8 mouse cellular contexts compared by ENCODE assay signal in genomic region chr5:135632117-135632796, GRCm38 (mm10). TPM values are rescaled to one million over a fixed set of nuclear protein-coding genes. Genes with fewer than 3 reads are reported as not detected.
DNase-seq lines count a peak whose midpoint lies in the region; ATAC-seq lines count a peak whose summit lies in the region.

Gene Rhbdd2 (plus strand): TSS chr5:135632618.

- WGBS in hindbrain, embryonic 11.5 days, result 14% methylated on average over 28 of the region's 30 CpGs

- peak within 1 kb of the TSS; percentile 65 for H3K27ac ChIP-seq in hindbrain, embryonic 11.5 days (ENCODE audit: low read depth, low read length)

- H3K4me1 ChIP-seq in hindbrain, embryonic 11.5 days (replicated peaks; ENCODE audit: control insufficient read depth, insufficient read depth, low read length), result no peaks in the 10 kb centered on the region

- H3K9me3 ChIP-seq in hindbrain, embryonic 11.5 days (ENCODE audit: control insufficient read depth, low read length), result no peaks in the 10 kb centered on the region

- peak within 1 kb of the TSS; percentile 84 for H3K4me3 ChIP-seq in hindbrain, embryonic 11.5 days (ENCODE audit: low read depth, low read length)

- H3K36me3 ChIP-seq in hindbrain, embryonic 11.5 days (ENCODE audit: control insufficient read depth, insufficient read depth, low read length), result peaks cover 4% of the 10 kb centered on the region; the same call in 1 of the 2 replicates

- peak within 1 kb of the TSS; percentile 63 for H3K4me2 ChIP-seq in hindbrain, embryonic 11.5 days (replicated peaks; ENCODE audit: low read depth, low read length)

- DNase-seq in Muller cell, postnatal 12 days (ENCODE audit: inconsistent ontology term), result peak; percentile 100
- DNase-seq in cerebellum, adult 9-11 months, result peak; percentile 98
- DNase-seq in frontal cortex, adult 2 months (ENCODE audit: extremely low spot score in 1 of 2, low spot score in 1 of 2), result peak; percentile 93 to 96
- DNase-seq in hindbrain, embryonic 11.5 days (ENCODE audit: low spot score), result peak; percentile 99
- DNase-seq in layer of hippocampus, postnatal 10 days (ENCODE audit: low spot score in 2 of 2), result peak; percentile 94 to 97
- peak; percentile 99 for DNase-seq in lung, postnatal 10 days
- peak; percentile 98 for DNase-seq in ovary, postnatal 36 days (ENCODE audit: low spot score)
- peak; percentile 98 for DNase-seq in thymus, postnatal 25 days

- no peaks in the 10 kb centered on the region for H3K27me3 ChIP-seq in hindbrain, embryonic 11.5 days (ENCODE audit: control insufficient read depth, insufficient read depth, low read length)

- ATAC-seq in hindbrain, embryonic 11.5 days (ENCODE audit: low FRiP score), result peak; percentile 99

- H3K9ac ChIP-seq in hindbrain, embryonic 11.5 days (ENCODE audit: low read depth, low read length), result peak within 1 kb of the TSS; percentile 93

RNA-seq across cellular contexts. Expression of gene Rhbdd2, which starts in this region (rescaled TPM):
- 79.5 and 80.0 TPM in 2 replicates for polyA plus RNA-seq in frontal cortex, adult 2 months (2012; rRNA removed)
- polyA plus RNA-seq in hindbrain, embryonic 11.5 days (2014; fragmentation: Nextera tagmentation; extraction: Ambion mirVana), result 53.4 and 64.3 TPM in 2 replicates
- 10 to 100 TPM; 68.6 to 75.4 TPM for total RNA-seq in layer of hippocampus, postnatal 10 days (2021)

Comparison
In these comparisons a context has a peak if more than half of its experiments do, and no peak if none do; other contexts are left out.
1. Peak in every context shown above with its lines: DNase-seq, ATAC-seq, H3K4me3 ChIP-seq and H3K27ac ChIP-seq.